Mouse (Mus musculus) testis, adult 2 months (tissue): ENCODE results near the gene Ppan. TPM values are rescaled to one million over a fixed set of nuclear protein-coding genes. Genes with fewer than 3 reads are reported as not detected.
A peak's percentile ranks its signal among the peaks of the same experiment; 100 is the strongest.

ENCODE experiments used
- H3K27ac ChIP-seq: fragments of 200-500 bp; 2 replicates; pipeline ENCODE4 v1.5.1; 2012; ENCODE audit warnings: low read depth, low read length; ENCODE audit not compliant: control insufficient read depth, insufficient read depth
- H3K27me3 ChIP-seq: fragments of 200-500 bp; 2 replicates; pipeline ENCODE4 v1.6.1; 2012; ENCODE audit warnings: mild to moderate bottlenecking, low read length, moderate library complexity; ENCODE audit not compliant: control insufficient read depth, insufficient read depth
- H3K36me3 ChIP-seq: fragments of 200-500 bp; 2 replicates; pipeline ENCODE4 v1.6.1; 2012; ENCODE audit warnings: mild to moderate bottlenecking, low read length; ENCODE audit not compliant: control insufficient read depth, insufficient read depth
- H3K4me1 ChIP-seq: fragments of 200-500 bp; 2 replicates; pipeline ENCODE4 v1.6.1; 2012; ENCODE audit warnings: low read length; ENCODE audit not compliant: control insufficient read depth, insufficient read depth
- H3K4me3 ChIP-seq: fragments of 200-500 bp; 2 replicates; pipeline ENCODE4 v1.5.1; 2012; ENCODE audit warnings: low read depth, mild to moderate bottlenecking, low read length, moderate library complexity, mixed read lengths; ENCODE audit not compliant: control insufficient read depth
- CTCF ChIP-seq: fragments of 200-500 bp; IDR thresholded peaks from 2 replicates; pipeline ENCODE4 v1.5.1; 2012; ENCODE audit warnings: low read depth, mild to moderate bottlenecking, inconsistent platforms, low read length, moderate library complexity; ENCODE audit not compliant: control insufficient read depth, insufficient read depth, insufficient replicate concordance
- POLR2A ChIP-seq: fragments of 200-500 bp; IDR thresholded peaks from 2 replicates; pipeline ENCODE4 v1.6.1; 2012; ENCODE audit warnings: low read depth, mild to moderate bottlenecking, inconsistent platforms, low read length, moderate library complexity; ENCODE audit not compliant: control insufficient read depth
- polyA plus RNA-seq: library from polyadenylated mRNA; depleted of rRNA; stranded (reverse); fragments of >200 nt; gene quantifications from 2 replicates; pipeline ENCODE4 v1.2.3, GENCODE M21; 2012

Gene Ppan
- polyA plus RNA-seq, 1 experiment = 28.4 TPM

DNA sequence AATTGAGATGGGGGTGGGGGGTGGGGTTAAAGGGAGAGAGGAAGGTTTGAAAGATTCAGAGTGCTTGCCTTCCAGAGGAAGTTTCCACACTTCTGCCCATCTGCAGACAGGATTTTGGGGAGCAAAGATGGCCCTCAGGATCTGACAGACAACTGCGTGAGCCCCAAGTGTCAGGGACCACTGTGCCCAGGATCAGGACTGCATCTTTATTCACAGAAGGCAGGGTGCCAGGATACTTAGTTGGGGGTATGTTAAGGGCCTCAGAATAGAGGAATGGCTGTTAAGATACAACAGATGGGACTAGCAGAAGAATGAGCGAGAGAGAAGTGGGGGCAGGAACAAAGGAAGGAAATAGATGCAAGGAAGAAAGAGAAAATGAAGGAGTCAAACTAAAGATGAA, 1.4 kb upstream of the Ppan start:
- TF ChIP-seq POLR2A = no peak
- no peak for TF ChIP-seq CTCF
- H3K4me1 ChIP-seq = peaks cover 9% of the 10 kb centered on the region
- 0 out of 2 replicates have a peak overlapping the region, but pooled peaks have one; percentile 30 for H3K27ac ChIP-seq
- H3K4me3 ChIP-seq = peak overlapping the region; percentile 43
- H3K27me3 ChIP-seq = no peaks in the 10 kb centered on the region
- H3K36me3 ChIP-seq = peaks cover 3% of the 10 kb centered on the region

DNA sequence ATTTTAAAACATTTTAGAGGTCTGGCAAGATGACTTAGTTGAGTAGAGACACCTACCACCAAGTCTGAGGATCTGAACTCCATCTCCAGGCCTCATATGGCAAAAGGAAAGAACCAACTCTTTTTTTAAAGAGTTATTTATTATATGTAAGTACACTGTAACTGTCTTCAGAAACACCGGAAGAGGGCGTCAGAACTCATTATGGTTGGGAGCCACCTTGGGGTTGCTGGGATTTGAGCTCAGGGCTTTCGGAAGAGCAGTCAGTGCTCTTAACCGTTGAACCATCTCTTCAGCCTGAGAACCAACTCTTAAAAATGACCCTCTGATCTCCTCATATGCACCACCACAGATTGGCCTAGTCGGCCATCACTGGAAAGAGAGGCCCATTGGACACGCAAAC, 784 bp upstream of the Ppan start:
- Histone ChIP-seq H3K4me1 (peaks cover 9% of the 10 kb centered on the region), H3K36me3 (peaks cover 4% of the 10 kb centered on the region), H3K27me3 (no peaks in the 10 kb centered on the region), H3K27ac (peak overlapping the region; percentile 90), H3K4me3 (peak overlapping the region; percentile 82)
- TF ChIP-seq POLR2A (no peak), CTCF (no peak)

DNA sequence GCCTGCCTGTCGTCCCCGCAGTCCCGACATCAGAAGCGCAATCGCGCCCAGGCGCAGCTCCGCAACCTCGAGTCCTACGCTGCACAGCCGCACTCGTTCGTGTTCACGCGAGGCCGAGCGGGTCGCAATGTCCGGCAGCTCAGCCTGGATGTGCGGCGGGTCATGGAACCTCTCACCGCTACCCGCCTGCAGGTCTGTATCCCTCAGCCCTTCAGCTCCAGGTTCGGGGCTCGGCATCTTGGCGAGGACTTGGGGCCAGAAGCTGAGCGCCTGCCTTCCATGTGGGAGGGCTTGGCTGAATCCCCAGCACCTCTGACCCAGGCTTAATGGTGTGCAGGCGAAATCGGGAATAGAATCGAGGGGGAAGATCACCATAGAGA, 401 bp downstream of the Ppan start:
- Histone ChIP-seq H3K4me3 (peak overlapping the region; percentile 93), H3K27me3 (no peaks in the 10 kb centered on the region), H3K4me1 (peaks cover 9% of the 10 kb centered on the region), H3K27ac (peak overlapping the region; percentile 70; the same call in 1 of the 2 replicates), H3K36me3 (peaks cover 5% of the 10 kb centered on the region)
- TF ChIP-seq POLR2A = no peak
- no peak for TF ChIP-seq CTCF

DNA sequence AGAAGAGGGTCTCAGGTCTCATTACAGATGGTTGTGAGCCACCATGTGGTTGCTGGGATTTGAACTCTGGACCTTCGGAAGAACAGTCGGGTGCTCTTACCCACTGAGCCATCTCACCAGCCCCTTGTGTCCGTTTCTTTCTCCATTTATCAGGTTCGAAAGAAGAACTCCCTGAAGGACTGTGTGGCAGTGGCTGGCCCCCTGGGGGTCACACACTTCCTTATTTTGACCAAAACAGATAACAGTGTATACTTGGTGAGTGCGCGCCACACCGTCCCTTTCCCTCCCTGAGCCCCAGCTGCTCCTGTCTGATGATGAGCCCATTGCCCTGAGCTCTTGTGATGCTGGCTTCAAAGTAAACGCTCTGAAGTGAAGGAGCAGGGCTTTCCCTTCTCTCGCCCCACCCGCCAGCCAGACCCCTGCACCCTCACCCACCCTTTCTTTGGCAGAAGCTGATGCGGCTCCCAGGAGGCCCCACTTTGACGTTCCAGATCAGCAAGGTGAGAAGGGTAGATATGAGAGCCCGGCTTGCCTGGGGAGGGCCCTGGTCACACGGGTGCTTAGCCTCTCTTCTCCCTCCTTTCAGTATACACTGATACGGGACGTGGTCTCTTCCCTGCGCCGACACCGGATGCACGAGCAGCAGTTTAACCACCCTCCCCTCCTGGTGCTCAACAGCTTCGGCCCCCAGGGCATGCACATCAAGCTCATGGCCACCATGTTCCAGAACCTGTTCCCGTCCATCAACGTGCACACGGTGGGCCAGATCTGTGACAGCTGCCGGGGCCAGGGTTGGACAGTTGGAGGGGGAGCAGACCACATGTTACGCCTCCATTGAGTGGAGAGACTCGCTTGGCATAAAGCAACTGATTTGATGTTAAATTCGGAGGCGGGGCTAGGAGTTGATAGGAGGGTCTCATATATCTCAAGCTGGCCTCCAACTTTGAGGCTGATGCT, 1.5 kb downstream of the Ppan start:
- Histone ChIP-seq H3K27me3 (no peaks in the 10 kb centered on the region), H3K4me3 (no peak overlapping the region), H3K36me3 (peaks cover 5% of the 10 kb centered on the region), H3K27ac (no peak overlapping the region), H3K4me1 (peaks cover 9% of the 10 kb centered on the region)
- TF ChIP-seq CTCF (no peak), POLR2A (no peak)

DNA sequence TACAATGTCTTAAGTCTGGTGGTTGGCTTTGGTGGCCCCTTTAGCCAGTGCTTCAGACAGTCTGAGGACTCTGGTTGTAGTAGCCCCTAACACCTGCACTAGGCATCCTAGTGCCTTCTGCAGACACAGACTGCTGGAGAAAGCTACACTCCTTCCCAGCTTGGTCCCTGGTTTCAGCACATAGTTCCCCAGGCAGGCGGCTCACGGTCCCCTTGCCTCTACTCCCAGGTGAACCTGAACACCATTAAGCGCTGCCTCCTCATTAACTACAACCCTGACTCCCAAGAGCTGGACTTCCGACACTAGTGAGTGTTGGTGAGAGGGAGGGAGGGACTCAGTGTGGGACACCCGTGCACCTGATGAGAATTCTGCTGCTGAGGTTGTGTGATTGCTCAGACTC, 2.4 kb downstream of the Ppan start:
- no peak for TF ChIP-seq CTCF
- TF ChIP-seq POLR2A = no peak
- Histone ChIP-seq H3K27me3 (no peaks in the 10 kb centered on the region), H3K27ac (no peak overlapping the region), H3K4me3 (no peak overlapping the region), H3K36me3 (peaks cover 7% of the 10 kb centered on the region), H3K4me1 (peaks cover 9% of the 10 kb centered on the region)

DNA sequence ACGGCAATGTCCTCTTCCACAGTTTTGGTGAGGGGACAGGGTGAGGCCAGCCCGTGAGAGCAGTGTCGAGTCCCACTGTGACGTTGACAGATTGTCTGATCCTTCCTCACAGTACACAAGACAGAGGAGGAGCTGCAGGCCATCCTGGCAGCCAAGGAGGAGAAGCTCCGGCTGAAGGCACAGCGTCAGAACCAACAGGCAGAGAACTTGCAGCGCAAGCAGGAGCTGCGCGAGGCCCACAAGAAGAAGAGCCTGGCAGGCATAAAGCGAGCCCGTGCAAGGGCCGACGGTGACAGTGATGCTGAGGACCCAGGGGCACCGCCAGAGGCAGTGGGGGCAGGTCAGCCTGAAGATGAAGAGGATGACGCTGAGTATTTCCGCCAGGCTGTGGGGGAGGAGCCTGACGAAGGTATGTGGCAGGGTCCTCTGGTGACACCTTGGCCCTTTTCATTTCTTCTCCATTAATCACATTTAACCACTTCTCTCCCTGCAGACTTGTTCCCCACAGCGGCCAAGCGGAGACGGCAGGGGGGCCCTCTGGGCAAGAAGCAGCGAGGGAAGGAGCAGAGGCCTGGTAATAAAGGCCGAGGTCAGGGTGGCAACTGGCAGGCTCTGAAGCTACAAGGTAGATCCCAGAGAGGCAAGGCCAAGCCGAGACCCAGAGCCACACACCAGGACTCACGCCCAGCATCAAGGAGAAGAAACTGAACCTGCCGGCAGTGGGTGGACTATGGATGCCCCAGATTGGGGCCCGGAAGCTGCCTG, 3.5 kb downstream of the Ppan start:
- no peak for TF ChIP-seq POLR2A

DNA sequence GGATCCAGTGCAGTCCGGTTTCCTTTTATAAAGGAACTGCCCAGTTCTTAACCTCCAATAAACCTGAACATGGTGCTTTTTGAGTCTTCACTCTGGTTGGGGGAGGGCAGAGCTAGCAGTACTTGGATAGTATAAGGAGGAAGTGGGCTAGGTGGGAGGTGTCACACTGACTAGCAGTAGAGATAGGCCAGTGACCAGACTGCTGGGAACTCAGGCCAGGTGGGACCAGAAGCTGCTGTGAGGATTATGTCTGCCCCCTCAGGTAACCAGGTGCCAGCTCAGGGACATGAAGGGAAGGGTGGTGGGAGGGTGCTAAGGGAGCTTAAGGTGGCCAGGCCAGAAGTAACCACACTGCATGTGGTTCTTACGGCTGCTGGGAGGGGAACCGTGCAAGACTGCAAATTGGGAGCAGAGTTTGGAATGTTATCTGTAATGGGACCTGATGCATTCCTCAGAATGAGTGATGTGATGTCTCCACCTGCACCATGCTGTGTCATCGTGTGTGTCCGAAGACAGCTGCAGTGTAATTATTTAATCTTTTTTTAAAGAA, 4.2 kb downstream of the Ppan start:
- no peak overlapping the region for H3K4me3 ChIP-seq
- H3K27me3 ChIP-seq = no peaks in the 10 kb centered on the region
- peaks cover 5% of the 10 kb centered on the region for H3K4me1 ChIP-seq
- no peak for TF ChIP-seq POLR2A
- TF ChIP-seq CTCF = no peak
- H3K36me3 ChIP-seq = peaks cover 9% of the 10 kb centered on the region
- H3K27ac ChIP-seq = no peak overlapping the region

More for the DNA sequence above, 3.5 kb downstream of the Ppan start:
- H3K27ac ChIP-seq = no peak overlapping the region
- H3K36me3 ChIP-seq = peaks cover 9% of the 10 kb centered on the region
- H3K4me1 ChIP-seq = peaks cover 8% of the 10 kb centered on the region
- H3K27me3 ChIP-seq = no peaks in the 10 kb centered on the region
- H3K4me3 ChIP-seq = no peak overlapping the region
